Mouse (Mus musculus) erythroblast, embryonic 14.5 days (primary cell): Measurements from ENCODE around the gene Slc39a1. TPM values are rescaled to one million over a fixed set of nuclear protein-coding genes. Genes with fewer than 3 reads are reported as not detected.
"Not testable (repeated sequence)": the region's sequence is repeated elsewhere in the genome, so short reads cannot be mapped to it uniquely, and the experiment has no call there.

Experiments used
- H3K27me3 ChIP-seq: 2 replicates; pipeline ENCODE4 v1.6.1; 2012; ENCODE audit warnings: inconsistent platforms; ENCODE audit not compliant: control insufficient read depth
- H3K36me3 ChIP-seq: 2 replicates; pipeline ENCODE4 v1.6.1; 2012; ENCODE audit warnings: mild to moderate bottlenecking, inconsistent platforms; ENCODE audit not compliant: control insufficient read depth
- H3K4me1 ChIP-seq: 2 replicates; pipeline ENCODE4 v1.6.1; 2012; ENCODE audit warnings: inconsistent platforms; ENCODE audit not compliant: control insufficient read depth
- H3K4me3 ChIP-seq: replicated peaks from 2 replicates; pipeline ENCODE3; 2012; ENCODE audit warnings: moderate library complexity, mild to moderate bottlenecking, inconsistent platforms
- H3K9me3 ChIP-seq: 2 replicates; pipeline ENCODE4 v1.6.1; 2012; ENCODE audit warnings: low read length, inconsistent platforms, mixed read lengths; ENCODE audit not compliant: control insufficient read depth
- GATA1 ChIP-seq: IDR thresholded peaks from 2 replicates; pipeline ENCODE4 v1.6.1; 2012; ENCODE audit warnings: low read length, inconsistent platforms, mixed read lengths
- TAL1 ChIP-seq: IDR thresholded peaks from 3 replicates; pipeline ENCODE4 v1.6.1; 2012; ENCODE audit warnings: low read length, inconsistent platforms, mixed read lengths
- polyA plus RNA-seq: library from polyadenylated mRNA; stranded (reverse); fragments of >175 nt; gene quantifications from 2 replicates; pipeline ENCODE4 v1.2.3, GENCODE M21; 2012

Slc39a1 gene
- polyA plus RNA-seq, 1 experiment: 0.21 TPM

DNA sequence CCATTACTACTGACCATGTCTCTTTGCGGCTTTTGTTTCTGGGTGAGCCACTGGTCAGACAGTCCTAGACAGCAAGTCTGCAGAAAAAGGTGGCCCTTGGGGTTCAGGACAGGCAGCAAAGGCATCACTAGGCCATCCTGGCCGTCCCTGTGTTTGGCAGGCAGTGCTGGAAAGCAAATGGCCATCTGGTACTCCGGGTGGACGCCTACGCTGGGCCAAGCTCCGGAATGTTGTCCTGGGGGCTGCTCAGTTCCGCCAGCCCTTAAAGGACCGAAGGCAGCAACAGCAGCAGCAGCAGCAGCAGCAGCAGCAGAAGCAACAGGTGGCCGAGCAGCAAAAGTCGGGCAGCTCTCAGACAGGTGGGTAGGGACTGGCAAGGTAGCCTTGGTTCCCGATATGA lies 27.3 kb downstream of the Slc39a1 start:
- TF ChIP-seq TAL1 (no peak), GATA1 (no peak)

GRCm38 (mm10) chr3:90276858-90277257 lies 28.9 kb downstream of the Slc39a1 start:
- Histone ChIP-seq H3K36me3 (peaks cover 65% of the 10 kb centered on the region), H3K4me3 (no peak overlapping the region), H3K9me3 (no peaks in the 10 kb centered on the region), H3K27me3 (no peaks in the 10 kb centered on the region), H3K4me1 (peaks cover 2% of the 10 kb centered on the region; the same call in 1 of the 2 replicates)
- no peak for TF ChIP-seq GATA1
- TF ChIP-seq TAL1: no peak

More for the DNA sequence above, 27.3 kb downstream of the Slc39a1 start:
- no peaks in the 10 kb centered on the region for H3K27me3 ChIP-seq
- H3K36me3 ChIP-seq: peaks cover 69% of the 10 kb centered on the region
- H3K4me3 ChIP-seq: no peak overlapping the region
- H3K9me3 ChIP-seq: no peaks in the 10 kb centered on the region
- H3K4me1 ChIP-seq: peaks cover 2% of the 10 kb centered on the region; the same call in 1 of the 2 replicates

DNA sequence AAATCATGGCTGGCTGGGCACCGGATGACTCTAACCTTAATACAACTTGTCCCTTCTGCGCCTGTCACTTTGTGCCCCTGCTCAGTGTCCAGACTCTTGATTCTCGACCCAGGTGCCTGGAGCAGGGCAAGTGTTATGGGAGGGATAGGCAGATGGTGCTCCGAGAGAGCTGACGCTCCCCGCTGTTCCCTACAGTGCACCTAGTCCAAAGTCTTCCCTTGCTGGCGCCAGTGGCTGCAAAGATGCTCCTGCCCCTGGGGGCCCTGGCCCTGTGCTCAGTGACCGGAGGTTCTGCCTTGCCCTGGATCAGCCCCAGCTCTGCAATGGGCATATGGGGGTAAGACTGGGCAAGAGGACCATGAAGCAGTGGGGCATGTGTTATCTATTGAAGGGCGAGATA lies 29.8 kb downstream of the Slc39a1 start:
- H3K36me3 ChIP-seq: peaks cover 56% of the 10 kb centered on the region
- no peaks in the 10 kb centered on the region for H3K27me3 ChIP-seq
- TF ChIP-seq GATA1 (no peak), TAL1 (no peak)
- no peak overlapping the region for H3K4me3 ChIP-seq
- H3K9me3 ChIP-seq: no peaks in the 10 kb centered on the region
- peaks cover 2% of the 10 kb centered on the region; the same call in 1 of the 2 replicates for H3K4me1 ChIP-seq

DNA sequence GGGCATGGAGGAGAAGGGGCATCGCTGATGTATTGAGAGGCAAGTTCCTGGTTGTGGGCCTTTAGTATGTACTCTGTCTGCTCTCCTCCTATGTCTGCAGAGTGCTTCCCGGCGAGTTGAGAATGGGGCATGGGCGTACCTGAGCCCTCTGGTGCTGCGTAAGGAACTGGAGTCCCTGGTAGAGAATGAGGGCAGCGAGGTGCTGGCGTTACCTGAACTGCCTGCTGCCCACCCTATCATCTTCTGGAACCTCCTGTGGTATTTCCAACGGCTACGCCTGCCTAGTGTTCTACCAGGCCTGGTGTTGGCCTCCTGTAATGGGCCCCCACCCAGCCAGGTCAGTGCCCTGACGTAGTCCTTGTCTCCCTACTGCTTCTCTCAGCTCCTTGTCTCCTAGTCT lies 30.2 kb downstream of the Slc39a1 start:
- no peaks in the 10 kb centered on the region for H3K27me3 ChIP-seq
- H3K36me3 ChIP-seq: peaks cover 54% of the 10 kb centered on the region
- TF ChIP-seq TAL1 (no peak), GATA1 (no peak)
- no peaks in the 10 kb centered on the region for H3K9me3 ChIP-seq
- H3K4me3 ChIP-seq: no peak overlapping the region
- H3K4me1 ChIP-seq: peaks cover 2% of the 10 kb centered on the region; the same call in 1 of the 2 replicates

- H3K4me1 ChIP-seq: peaks cover 2% of the 10 kb centered on the region; the same call in 1 of the 2 replicates
- no peak overlapping the region for H3K4me3 ChIP-seq
- no peaks in the 10 kb centered on the region for H3K27me3 ChIP-seq
- H3K9me3 ChIP-seq: no peaks in the 10 kb centered on the region
- peaks cover 44% of the 10 kb centered on the region for H3K36me3 ChIP-seq
- TF ChIP-seq TAL1: no peak
These were observed 31.2 kb downstream of the Slc39a1 start for GRCm38 (mm10) chr3:90279216-90279615.

DNA sequence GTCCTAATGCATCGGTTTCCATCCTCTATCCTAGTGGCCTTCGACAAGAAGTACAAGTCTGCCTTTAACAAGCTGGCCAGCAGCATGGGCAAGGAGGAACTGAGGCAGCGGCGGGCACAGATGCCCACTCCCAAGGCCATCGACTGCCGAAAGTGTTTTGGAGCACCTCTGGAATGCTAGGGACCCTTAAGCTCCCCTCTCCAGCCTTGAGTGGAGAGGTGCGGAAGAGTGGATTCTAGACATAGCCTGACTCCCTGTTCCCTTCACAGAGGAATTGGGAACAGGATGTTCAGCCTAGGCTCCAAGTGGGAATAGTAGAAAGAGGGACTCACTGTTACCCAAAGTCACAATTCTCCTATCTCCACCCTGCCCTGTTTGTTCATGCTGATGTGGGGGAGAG lies 31.8 kb downstream of the Slc39a1 start:
- no peak overlapping the region for H3K4me3 ChIP-seq
- TF ChIP-seq TAL1: no peak
- TF ChIP-seq GATA1: no peak
- H3K4me1 ChIP-seq: peaks cover 2% of the 10 kb centered on the region; the same call in 1 of the 2 replicates
- H3K36me3 ChIP-seq: peaks cover 43% of the 10 kb centered on the region
- no peaks in the 10 kb centered on the region for H3K27me3 ChIP-seq
- no peaks in the 10 kb centered on the region for H3K9me3 ChIP-seq

DNA sequence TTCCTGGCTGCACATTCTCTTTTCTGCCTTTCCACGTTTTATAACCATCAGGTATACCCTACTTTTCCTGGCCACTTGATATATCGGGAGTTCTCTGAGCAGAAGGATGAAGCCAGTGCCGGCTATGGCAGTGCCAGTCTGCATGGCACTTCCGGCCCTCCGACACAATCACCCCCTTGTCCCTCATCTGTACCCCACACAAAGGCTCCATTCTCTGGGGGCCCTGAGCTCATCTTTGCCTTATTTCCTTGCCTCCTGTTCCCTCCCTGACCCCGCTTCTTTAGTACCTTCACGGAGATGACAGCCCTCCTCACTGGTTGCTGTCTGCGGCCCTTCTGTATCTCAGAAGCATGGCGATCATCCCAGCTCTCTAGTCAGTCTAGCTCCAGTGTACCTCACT lies 32.7 kb downstream of the Slc39a1 start:
- Histone ChIP-seq H3K4me3 (no peak overlapping the region), H3K27me3 (no peaks in the 10 kb centered on the region), H3K9me3 (no peaks in the 10 kb centered on the region), H3K4me1 (peaks cover 2% of the 10 kb centered on the region; the same call in 1 of the 2 replicates), H3K36me3 (peaks cover 38% of the 10 kb centered on the region)
- TF ChIP-seq TAL1 (no peak), GATA1 (no peak)

- Histone ChIP-seq H3K4me1 (no peaks in the 10 kb centered on the region), H3K4me3 (no peak overlapping the region), H3K9me3 (no peaks in the 10 kb centered on the region), H3K27me3 (no peaks in the 10 kb centered on the region), H3K36me3 (peaks cover 12% of the 10 kb centered on the region)
- TF ChIP-seq TAL1 (no peak), GATA1 (no peak)
These were observed 36.2 kb downstream of the Slc39a1 start for GRCm38 (mm10) chr3:90284150-90284549.

- not testable (repeated sequence) for H3K27me3 ChIP-seq, H3K4me3 ChIP-seq, H3K9me3 ChIP-seq, H3K36me3 ChIP-seq
- peaks cover 20% of the 10 kb centered on the region for H3K4me1 ChIP-seq
These were observed 41.4 kb downstream of the Slc39a1 start for GRCm38 (mm10) chr3:90289403-90289802.

DNA sequence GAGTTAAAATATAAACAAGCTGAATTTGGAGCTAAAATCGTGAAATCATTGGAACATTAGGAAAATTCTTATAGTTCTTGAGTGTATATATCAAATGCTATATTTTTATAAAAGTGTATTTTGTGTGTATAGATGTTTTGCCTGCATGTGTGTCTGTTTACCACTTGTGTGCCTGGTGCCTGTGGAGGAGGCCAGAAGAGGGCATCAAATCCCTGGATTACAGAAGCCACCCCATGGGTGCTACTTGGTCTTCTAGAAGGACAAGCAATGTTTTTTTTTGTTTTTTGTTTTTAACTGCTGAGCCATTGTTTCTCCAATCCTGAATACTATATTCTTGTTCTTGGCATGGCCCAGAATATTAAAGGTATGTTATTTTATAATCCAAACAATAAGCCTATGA lies 42.6 kb downstream of the Slc39a1 start:
- H3K36me3 ChIP-seq: peaks cover 6% of the 10 kb centered on the region
- TF ChIP-seq TAL1 (no peak), GATA1 (no peak)
- H3K9me3 ChIP-seq: no peaks in the 10 kb centered on the region
- H3K4me3 ChIP-seq: no peak overlapping the region
- H3K4me1 ChIP-seq: peaks cover 31% of the 10 kb centered on the region
- no peaks in the 10 kb centered on the region for H3K27me3 ChIP-seq
